Mouse (Mus musculus) testis, postnatal 14 days (tissue): ENCODE data around the gene P2rx6.

Experiments
- DNase-seq: peaks from one replicate; pipeline ENCODE4 v3.0.0; 2021; ENCODE audit warnings: low spot score

Gene P2rx6

GRCm38 (mm10) chr16:17626269-17626555 is 64.5 kb downstream of the P2rx6 start:
- DNase-seq, result no peak
